Mouse (Mus musculus): ENCODE measurements around the gene Dnali1.

- TF ChIP-seq POLR2A (IDR thresholded peaks at IDR 0.05; ENCODE audit: insufficient read depth, low read depth, low read length) (no peak), EP300 (IDR thresholded peaks at IDR 0.05; ENCODE audit: insufficient read depth, low read depth, low read length) (no peak), CTCF (IDR thresholded peaks at IDR 0.05) (no peak)
Measured at GRCm38 (mm10) chr4:125034341-125034740, 31.2 kb downstream of the Dnali1 start.

Measured in heart, adult 2 months (tissue).